Mouse (Mus musculus) intestine, postnatal 0 days (tissue): Measurements from ENCODE around the gene Gm16253. TPM values are rescaled to one million over a fixed set of nuclear protein-coding genes. Genes with fewer than 3 reads are reported as not detected.

Source experiments
- ATAC-seq: fragments of 200-750 bp; cut with Nextera tagmentation; 2 replicates; pipeline ENCODE4 v1.8.0; 2017; ENCODE audit warnings: mild to moderate bottlenecking, moderate TSS enrichment, moderate library complexity
- H3K27ac ChIP-seq: fragments of 300-500 bp; sonication (generic); 2 replicates; pipeline ENCODE4 v1.5.1; 2014; ENCODE audit warnings: mild to moderate bottlenecking, low read depth, low read length, moderate library complexity
- H3K27me3 ChIP-seq: fragments of 300-500 bp; sonication (generic); replicated peaks from 2 replicates; pipeline ENCODE4 v1.6.1; 2014; ENCODE audit warnings: low read length, mixed read lengths; ENCODE audit not compliant: control insufficient read depth, insufficient read depth
- H3K36me3 ChIP-seq: fragments of 300-500 bp; sonication (generic); 2 replicates; pipeline ENCODE4 v1.6.1; 2014; ENCODE audit warnings: mild to moderate bottlenecking, moderate library complexity; ENCODE audit not compliant: control insufficient read depth, insufficient read depth
- H3K4me1 ChIP-seq: fragments of 300-500 bp; sonication (generic); replicated peaks from 2 replicates; pipeline ENCODE4 v1.6.1; 2014; ENCODE audit warnings: antibody characterized with exemption, low read length, mixed read lengths; ENCODE audit not compliant: control insufficient read depth, insufficient read depth
- H3K4me2 ChIP-seq: fragments of 300-500 bp; sonication (generic); replicated peaks from 2 replicates; pipeline ENCODE4 v1.6.1; 2014; ENCODE audit warnings: low read depth, mild to moderate bottlenecking, moderate library complexity
- H3K4me3 ChIP-seq: fragments of 300-500 bp; sonication (generic); 2 replicates; pipeline ENCODE4 v1.5.1; 2014; ENCODE audit warnings: low read depth, low read length
- H3K9ac ChIP-seq: fragments of 300-500 bp; sonication (generic); 2 replicates; pipeline ENCODE4 v1.6.1; 2014; ENCODE audit warnings: mild to moderate bottlenecking, low read depth, low read length
- H3K9me3 ChIP-seq: fragments of 300-500 bp; sonication (generic); 2 replicates; pipeline ENCODE4 v1.6.1; 2016; ENCODE audit warnings: mixed run types; ENCODE audit not compliant: control insufficient read depth
- CTCF ChIP-seq: sonication (generic); IDR thresholded peaks from 2 replicates; pipeline ENCODE4 v1.5.1; 2016; ENCODE audit warnings: low read depth, mild to moderate bottlenecking, control low read depth, antibody characterized with exemption, moderate library complexity
- WGBS: fragments of 180-500 bp; shearing (Covaris S2); extraction: QIAGEN DNeasy Blood & Tissue Kit; methylation state at CpG from one replicate; pipeline ENCODE4 v1.1.7; 2014; 5-methylcytosine and 5-hydroxymethylcytosine counted together
- polyA plus RNA-seq: library from polyadenylated mRNA; unstranded; fragments of >200 nt; fragmentation: Nextera tagmentation; extraction: Ambion mirVana; gene quantifications from 2 replicates; pipeline ENCODE4 v1.2.1, GENCODE M21; 2015

The Gm16253 gene
- polyA plus RNA-seq = 0.31 and 0.41 TPM in 2 replicates

DNA sequence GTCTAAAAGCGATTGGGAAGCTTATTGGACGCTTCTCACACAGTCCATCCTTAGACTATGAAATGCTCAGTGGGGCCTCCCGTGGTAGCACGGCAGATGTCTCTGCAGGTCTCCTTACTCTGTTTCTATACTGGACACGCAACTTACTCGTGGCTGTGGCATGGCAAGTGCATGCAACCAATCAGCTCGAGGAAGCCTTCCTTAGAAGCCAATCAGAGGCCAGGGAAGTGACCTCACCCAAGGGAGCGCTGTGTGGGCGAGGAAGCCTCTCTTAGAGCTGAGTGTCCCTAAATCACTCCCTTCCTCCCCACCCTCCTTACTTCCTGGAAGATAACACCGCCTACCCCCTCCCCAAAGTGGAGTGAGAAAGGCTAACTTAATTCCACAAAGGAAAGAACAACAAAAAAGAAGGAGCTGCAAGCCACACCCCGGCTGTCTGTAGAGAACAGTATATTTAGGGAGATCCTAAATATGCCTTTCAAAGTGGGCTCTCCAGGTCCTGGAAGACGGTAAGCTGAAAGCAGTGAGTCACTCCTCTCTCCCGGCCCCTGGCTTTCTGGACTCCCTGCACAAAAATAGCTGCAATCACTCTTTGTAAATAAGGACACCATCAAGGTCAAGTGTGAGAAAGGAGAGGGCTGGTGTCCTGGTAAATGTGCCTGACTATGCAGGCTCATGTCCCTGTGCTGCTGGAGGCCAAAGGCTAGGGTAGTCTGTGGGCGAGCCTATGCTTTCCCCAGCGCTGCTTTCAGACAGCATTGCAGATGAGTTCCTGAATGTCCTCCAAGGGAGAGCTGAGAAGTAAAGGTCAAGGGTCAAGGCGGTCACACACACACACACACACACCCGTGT, at the start of gene Gm16253:
Gm16253 (plus strand) TSS at position 295 of the 852 bp plus-strand sequence.
- Histone ChIP-seq H3K4me2 (peak within 1 kb of the TSS; percentile 58), H3K9ac (peak within 1 kb of the TSS; percentile 50), H3K4me3 (peak within 1 kb of the TSS; percentile 13; the same call in 1 of the 2 replicates), H3K27me3 (no peaks in the 10 kb centered on the region), H3K9me3 (no peaks in the 10 kb centered on the region), H3K4me1 (peaks cover 18% of the 10 kb centered on the region), H3K36me3 (0 out of 2 replicates have a peak, but pooled peaks cover 3% of the 10 kb centered on the region), H3K27ac (peak within 1 kb of the TSS; percentile 98)
- peak; percentile 86 for ATAC-seq
- 10% methylated on average over 17 of the region's 17 CpGs for WGBS
- peak; percentile 64 for TF ChIP-seq CTCF

DNA sequence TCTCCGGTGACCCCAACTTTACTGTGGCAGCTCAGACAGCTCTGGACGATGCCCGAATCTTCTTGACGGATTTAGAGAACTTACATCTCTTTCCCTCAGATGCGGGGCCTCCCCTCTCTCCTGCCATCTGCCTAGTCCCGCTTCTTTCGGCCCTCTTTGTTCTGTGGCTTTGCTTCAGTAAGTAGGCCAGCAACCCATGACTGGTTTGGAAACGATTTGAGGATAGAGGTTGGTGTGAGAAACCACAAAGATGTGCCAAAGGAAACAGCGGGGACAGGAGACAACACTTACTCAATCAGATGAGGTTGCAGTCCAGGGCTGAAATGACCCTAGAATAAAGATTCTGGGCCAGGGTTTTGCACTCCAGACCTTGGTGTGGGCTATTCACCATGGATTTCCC, 48.3 kb upstream of the Gm16253 start:
- no peak for TF ChIP-seq CTCF
- H3K27me3 ChIP-seq = peaks cover 32% of the 10 kb centered on the region
- 65% methylated on average over 9 of the region's 9 CpGs for WGBS
- no peak overlapping the region for H3K27ac ChIP-seq
- no peak overlapping the region for H3K4me3 ChIP-seq
- no peak overlapping the region for H3K4me2 ChIP-seq
- H3K36me3 ChIP-seq = no peaks in the 10 kb centered on the region
- ATAC-seq = no peak
- no peak overlapping the region for H3K9ac ChIP-seq
- no peaks in the 10 kb centered on the region for H3K4me1 ChIP-seq
- H3K9me3 ChIP-seq = no peaks in the 10 kb centered on the region

DNA sequence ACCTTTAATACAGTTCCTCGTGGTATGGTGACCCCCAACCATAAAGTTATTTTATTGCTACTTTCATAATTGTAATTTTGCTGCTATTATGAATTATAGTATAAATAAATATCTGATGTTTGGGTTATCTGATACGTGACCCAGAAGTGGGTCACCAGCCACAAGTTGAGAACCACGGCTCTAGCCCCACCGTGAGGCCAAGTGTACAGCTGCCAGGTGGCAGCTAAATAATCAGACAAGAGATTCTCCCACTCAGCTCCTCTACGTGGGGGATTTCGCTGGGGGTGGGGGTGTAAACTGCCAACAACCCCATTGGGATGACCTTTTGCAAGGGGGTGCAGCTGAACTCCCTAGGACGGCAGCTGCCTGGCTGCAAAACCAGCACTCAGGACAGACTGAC, 44.7 kb upstream of the Gm16253 start:
- Histone ChIP-seq H3K27ac (no peak overlapping the region), H3K36me3 (no peaks in the 10 kb centered on the region), H3K27me3 (peaks cover 15% of the 10 kb centered on the region), H3K4me2 (no peak overlapping the region), H3K9me3 (no peaks in the 10 kb centered on the region), H3K9ac (no peak overlapping the region), H3K4me1 (no peaks in the 10 kb centered on the region), H3K4me3 (no peak overlapping the region)
- no peak for TF ChIP-seq CTCF
- 55% methylated on average over 7 of the region's 7 CpGs for WGBS
- no peak for ATAC-seq

DNA sequence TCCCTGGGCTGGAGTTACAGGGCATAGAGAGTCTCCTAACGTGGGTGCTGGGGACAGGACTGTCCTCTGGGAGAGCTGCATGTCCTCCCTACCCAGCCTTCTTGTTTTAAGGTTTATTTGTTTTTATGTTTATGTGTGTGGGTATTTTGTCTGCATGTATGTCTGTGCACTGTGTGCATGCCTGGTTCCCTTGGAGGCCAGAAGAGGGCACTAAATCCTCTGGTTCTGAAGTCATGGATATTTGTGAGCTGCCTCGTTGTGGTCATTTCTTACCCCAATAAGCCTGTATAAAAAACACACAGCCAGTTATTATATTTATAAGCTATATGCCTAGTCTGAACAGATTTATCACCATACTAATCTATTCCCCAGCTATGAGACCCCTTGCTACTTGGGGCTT, 42.5 kb upstream of the Gm16253 start:
- Histone ChIP-seq H3K36me3 (no peaks in the 10 kb centered on the region), H3K27me3 (no peaks in the 10 kb centered on the region; the same call in 1 of the 2 replicates), H3K4me1 (no peaks in the 10 kb centered on the region), H3K4me2 (no peak overlapping the region), H3K4me3 (no peak overlapping the region), H3K9me3 (no peaks in the 10 kb centered on the region), H3K9ac (no peak overlapping the region), H3K27ac (no peak overlapping the region)
- peak; percentile 29 for TF ChIP-seq CTCF
- 63% methylated on average over 2 of the region's 2 CpGs for WGBS
- ATAC-seq = no peak

DNA sequence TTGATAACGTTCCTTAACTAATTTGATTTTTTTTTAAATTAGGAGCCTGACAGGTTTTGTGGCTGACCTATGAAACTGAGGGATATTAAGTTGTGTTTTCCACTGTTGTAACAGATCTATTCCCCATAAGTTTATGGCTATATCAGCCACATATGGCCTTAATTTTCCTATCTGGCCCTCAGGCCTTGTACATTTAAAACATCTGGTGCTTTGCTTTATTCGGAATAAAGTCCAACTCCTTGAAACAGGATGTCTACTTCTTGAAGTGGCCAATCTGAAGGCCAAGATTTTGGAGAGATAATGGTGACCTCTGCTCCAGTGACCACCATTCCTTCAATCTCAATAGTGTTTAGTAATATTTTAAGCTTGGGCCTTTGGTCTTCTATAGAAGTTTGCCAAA, 37.5 kb upstream of the Gm16253 start:
- no peak for TF ChIP-seq CTCF
- ATAC-seq = no peak
- Histone ChIP-seq H3K4me3 (no peak overlapping the region), H3K27ac (no peak overlapping the region), H3K27me3 (no peaks in the 10 kb centered on the region), H3K4me1 (no peaks in the 10 kb centered on the region), H3K9me3 (no peaks in the 10 kb centered on the region), H3K36me3 (no peaks in the 10 kb centered on the region), H3K9ac (no peak overlapping the region), H3K4me2 (no peak overlapping the region)
- 65% methylated on average over 2 of the region's 2 CpGs for WGBS

DNA sequence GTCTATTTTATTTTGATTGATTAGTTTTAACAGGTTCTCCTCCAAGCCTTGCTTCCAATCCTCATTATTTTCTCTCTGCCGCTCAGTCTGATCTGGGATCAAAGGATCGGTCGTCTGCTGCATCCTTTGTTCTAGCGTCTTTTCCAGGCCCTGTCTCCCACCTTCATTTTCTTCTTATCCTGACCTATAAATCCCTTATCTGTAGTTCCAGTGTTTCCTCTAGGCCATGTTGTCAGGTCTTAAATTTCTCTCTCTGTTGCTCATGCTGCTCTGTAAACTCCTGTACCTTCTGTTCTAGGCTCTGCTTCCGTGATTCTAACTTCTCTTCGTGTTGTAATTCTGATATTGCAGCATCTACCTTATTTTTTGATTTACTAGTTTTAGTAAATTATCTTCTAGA, 36.0 kb upstream of the Gm16253 start:
- H3K9ac ChIP-seq = no peak overlapping the region
- no peaks in the 10 kb centered on the region for H3K36me3 ChIP-seq
- no peaks in the 10 kb centered on the region for H3K27me3 ChIP-seq
- TF ChIP-seq CTCF = no peak
- no peaks in the 10 kb centered on the region for H3K9me3 ChIP-seq
- H3K27ac ChIP-seq = no peak overlapping the region
- no peak for ATAC-seq
- no peak overlapping the region for H3K4me3 ChIP-seq
- 49% methylated on average over 6 of the region's 6 CpGs for WGBS
- H3K4me1 ChIP-seq = no peaks in the 10 kb centered on the region
- no peak overlapping the region for H3K4me2 ChIP-seq
